Mouse (Mus musculus): ENCODE measurements at regions not wholly inside any gene's neighbourhood (a gene's known extent, or its start where the extent isn't known, plus 50 kb on each side); places are given as distances from the start of the nearest gene placed in this dataset.

- TF ChIP-seq CTCF (IDR thresholded peaks at IDR 0.05; ENCODE audit: low read depth), result no peak
- TF ChIP-seq EP300 (optimal IDR thresholded peaks at IDR 0.05), result no peak
Observed at GRCm38 (mm10) chr11:52685436-52685835, 79.0 kb upstream of the Fstl4 start.

Data from stomach, postnatal 0 days (tissue).